Comparison of ENCODE assay signal across 22 mouse cellular contexts in genomic region chr19:20411276-20411675, GRCm38 (mm10). TPM values are rescaled to one million over a fixed set of nuclear protein-coding genes. Genes with fewer than 3 reads are reported as not detected.
A peak's percentile ranks its signal among the peaks of the same experiment; 100 is the strongest.
DNase-seq lines count a peak whose midpoint lies in the region; ATAC-seq and TF ChIP-seq lines count a peak whose summit lies in the region.
"Had no signal": no experiment of that assay in that cellular context is flagged by ENCODE, and none has a peak within 500 bp of the region (broad histone marks: within the 10 kb centered on the region; RNA-seq: fewer than 3 reads in every experiment).

No protein-coding gene starts in this region.

- H3K27me3 ChIP-seq in hindbrain, postnatal 0 days (ENCODE audit: insufficient read depth, low read length), result no peaks in the 10 kb centered on the region
- no peaks in the 10 kb centered on the region for H3K27me3 ChIP-seq in hindbrain, embryonic 11.5 days (ENCODE audit: control insufficient read depth, insufficient read depth, low read length)
- no peaks in the 10 kb centered on the region for H3K27me3 ChIP-seq in limb, embryonic 10.5 days (ENCODE audit: low read depth, poor library complexity, severe bottlenecking)
- H3K27me3 ChIP-seq: embryonic facial prominence, embryonic 13.5 days; forebrain, embryonic 13.5 days; hindbrain, embryonic 13.5 days; intestine, embryonic 15.5 days had no signal

- DNase-seq in hindbrain, postnatal 0 days (ENCODE audit: low spot score), result peak; percentile 12
- no peak for DNase-seq in hindbrain, embryonic 11.5 days (ENCODE audit: low spot score)
- DNase-seq in 3134 (ENCODE audit: extremely low read depth, insufficient read length, low spot score) (peak; percentile 61), NIH3T3 (ENCODE audit: low read depth) (peak; percentile 83)
- peak; percentile 11 for DNase-seq in retina, adult 2 months (ENCODE audit: low read depth, low spot score)
- no peak for DNase-seq in urinary bladder, postnatal 25 days (ENCODE audit: low spot score)
- no peak for DNase-seq in limb, embryonic 10.5 days (ENCODE audit: low spot score)
- no peak for DNase-seq in frontal cortex, postnatal 14 days (ENCODE audit: low spot score in 2 of 2)
- DNase-seq: adrenal gland, postnatal 25 days; cerebellum, adult 8-10 months; cerebellum, postnatal 25 days; forebrain, postnatal 0 days; gastrocnemius, adult 2 months; gastrocnemius, postnatal 36 days; heart, adult 11 months; heart, postnatal 10 days; heart, postnatal 4 days had no signal

- no peaks in the 10 kb centered on the region for H3K36me3 ChIP-seq in hindbrain, postnatal 0 days (ENCODE audit: insufficient read depth, low read length)
- H3K36me3 ChIP-seq in hindbrain, embryonic 11.5 days (ENCODE audit: control insufficient read depth, insufficient read depth, low read length), result no peaks in the 10 kb centered on the region
- no peaks in the 10 kb centered on the region for H3K36me3 ChIP-seq in limb, embryonic 10.5 days
- H3K36me3 ChIP-seq: embryonic facial prominence, embryonic 13.5 days; hindbrain, embryonic 13.5 days; intestine, embryonic 15.5 days had no signal

- TF ChIP-seq CTCF in hindbrain, postnatal 0 days (IDR thresholded peaks at IDR 0.05; ENCODE audit: low read depth), result no peak

- WGBS in hindbrain, postnatal 0 days, result 77% methylated on average over 3 of the region's 3 CpGs
- 90% methylated on average over 3 of the region's 3 CpGs for WGBS in hindbrain, embryonic 11.5 days
- WGBS in limb, embryonic 10.5 days, result 91% methylated on average over 3 of the region's 3 CpGs

- H3K4me3 ChIP-seq in hindbrain, postnatal 0 days (ENCODE audit: low read length), result no peak overlapping the region
- H3K4me3 ChIP-seq in hindbrain, embryonic 11.5 days (ENCODE audit: low read depth, low read length), result no peak overlapping the region
- no peak overlapping the region for H3K4me3 ChIP-seq in limb, embryonic 10.5 days
- H3K4me3 ChIP-seq: embryonic facial prominence, embryonic 13.5 days; forebrain, embryonic 13.5 days; gastrocnemius, adult 2 months; hindbrain, embryonic 13.5 days; intestine, embryonic 15.5 days had no signal

- H3K9ac ChIP-seq in hindbrain, postnatal 0 days (replicated peaks; ENCODE audit: low read length), result no peak overlapping the region
- no peak overlapping the region for H3K9ac ChIP-seq in hindbrain, embryonic 11.5 days (ENCODE audit: low read depth, low read length)
- H3K9ac ChIP-seq: embryonic facial prominence, embryonic 13.5 days; forebrain, embryonic 13.5 days; forebrain, postnatal 0 days; hindbrain, embryonic 13.5 days; intestine, embryonic 15.5 days had no signal

- H3K4me2 ChIP-seq in hindbrain, postnatal 0 days (ENCODE audit: low read depth, low read length), result no peak overlapping the region
- H3K4me2 ChIP-seq in hindbrain, embryonic 11.5 days (replicated peaks; ENCODE audit: low read depth, low read length), result no peak overlapping the region
- H3K4me2 ChIP-seq: embryonic facial prominence, embryonic 13.5 days; forebrain, embryonic 13.5 days; hindbrain, embryonic 13.5 days; intestine, embryonic 15.5 days had no signal

- no peak overlapping the region for H3K27ac ChIP-seq in hindbrain, postnatal 0 days
- no peak overlapping the region for H3K27ac ChIP-seq in hindbrain, embryonic 11.5 days (ENCODE audit: low read depth, low read length)
- H3K27ac ChIP-seq in limb, embryonic 10.5 days, result no peak overlapping the region
- H3K27ac ChIP-seq: embryonic facial prominence, embryonic 13.5 days; forebrain, embryonic 13.5 days; gastrocnemius, adult 2 months; hindbrain, embryonic 13.5 days; intestine, embryonic 15.5 days had no signal

- ATAC-seq in hindbrain, postnatal 0 days, result no peak
- no peak for ATAC-seq in hindbrain, embryonic 11.5 days (ENCODE audit: low FRiP score)
- ATAC-seq: activated CD4-positive, CD25-positive, alpha-beta regulatory T cell, adult 4 months; forebrain, embryonic 13.5 days; forebrain, postnatal 0 days; intestine, embryonic 15.5 days had no signal

- H3K9me3 ChIP-seq in hindbrain, postnatal 0 days (ENCODE audit: low read length), result no peaks in the 10 kb centered on the region
- no peaks in the 10 kb centered on the region for H3K9me3 ChIP-seq in hindbrain, embryonic 11.5 days (ENCODE audit: control insufficient read depth, low read length)
- H3K9me3 ChIP-seq in limb, embryonic 10.5 days (replicated peaks), result no peaks in the 10 kb centered on the region
- H3K9me3 ChIP-seq: embryonic facial prominence, embryonic 13.5 days; forebrain, embryonic 13.5 days; hindbrain, embryonic 13.5 days; intestine, embryonic 15.5 days had no signal

- H3K4me1 ChIP-seq in hindbrain, postnatal 0 days (ENCODE audit: insufficient read depth, low read length), result no peaks in the 10 kb centered on the region
- H3K4me1 ChIP-seq in hindbrain, embryonic 11.5 days (replicated peaks; ENCODE audit: control insufficient read depth, insufficient read depth, low read length), result no peaks in the 10 kb centered on the region
- no peaks in the 10 kb centered on the region for H3K4me1 ChIP-seq in limb, embryonic 10.5 days
- H3K4me1 ChIP-seq: embryonic facial prominence, embryonic 13.5 days; forebrain, embryonic 13.5 days; hindbrain, embryonic 13.5 days; intestine, embryonic 15.5 days had no signal

RNA-seq across cellular contexts. Expression of gene Anxa1, which starts 20.5 kb away (rescaled TPM):
- total RNA-seq in hindbrain, postnatal 0 days (2014; rRNA removed), result 4.8 and 10.8 TPM in 2 replicates
- polyA plus RNA-seq in hindbrain, postnatal 0 days (2015; fragmentation: Nextera tagmentation; extraction: Ambion mirVana), result 14.6 and 18.6 TPM in 2 replicates
- 4.5 and 7.8 TPM in 2 replicates for polyA plus RNA-seq in hindbrain, embryonic 11.5 days (2014; fragmentation: Nextera tagmentation; extraction: Ambion mirVana)
- 1.4 and 2.9 TPM in 2 replicates for polyA plus RNA-seq in limb, embryonic 10.5 days (2016; fragmentation: Nextera tagmentation; extraction: Ambion mirVana)

Comparison
In these comparisons a context has a peak if more than half of its experiments do, and no peak if none do; other contexts are left out.
1. DNase-seq: peak in hindbrain, postnatal 0 days (single experiment), 3134 (single experiment), NIH3T3 (single experiment) and retina, adult 2 months (single experiment); none in hindbrain, embryonic 11.5 days (single experiment), urinary bladder, postnatal 25 days (single experiment), limb, embryonic 10.5 days (single experiment) and frontal cortex, postnatal 14 days (0 of 2).